Mouse (Mus musculus): ENCODE measurements around the gene Cby1.

The Cby1 gene

GRCm38 (mm10) chr15:79677936-79678335, 18.9 kb downstream of the Cby1 start:
- DNase-seq (ENCODE audit: extremely low spot score, low spot score), result no peak

- DNase-seq (ENCODE audit: extremely low spot score, low spot score), result no peak
Observed at GRCm38 (mm10) chr15:79681973-79682372, 23.0 kb downstream of the Cby1 start.

- no peak for DNase-seq (ENCODE audit: extremely low spot score, low spot score)
Observed at GRCm38 (mm10) chr15:79683146-79683545, 24.1 kb downstream of the Cby1 start.

GRCm38 (mm10) chr15:79683707-79684465, 24.9 kb downstream of the Cby1 start:
- DNase-seq (ENCODE audit: extremely low spot score, low spot score), result no peak

GRCm38 (mm10) chr15:79684616-79685015, 25.6 kb downstream of the Cby1 start:
- DNase-seq (ENCODE audit: extremely low spot score, low spot score), result no peak

GRCm38 (mm10) chr15:79685141-79685641, 26.2 kb downstream of the Cby1 start:
- no peak for DNase-seq (ENCODE audit: extremely low spot score, low spot score)

- no peak for DNase-seq (ENCODE audit: extremely low spot score, low spot score)
Observed at GRCm38 (mm10) chr15:79686046-79686869, 27.3 kb downstream of the Cby1 start.

GRCm38 (mm10) chr15:79687175-79687574, 28.2 kb downstream of the Cby1 start:
- peak; percentile 79 for DNase-seq (ENCODE audit: extremely low spot score, low spot score)

- DNase-seq (ENCODE audit: extremely low spot score, low spot score), result peak; percentile 98
Observed at GRCm38 (mm10) chr15:79687646-79688267, 28.8 kb downstream of the Cby1 start, which contains the start of gene Josd1. Gene Josd1, minus strand, starts transcription at chr15:79687919.

GRCm38 (mm10) chr15:79688268-79688956, 29.4 kb downstream of the Cby1 start:
- DNase-seq (ENCODE audit: extremely low spot score, low spot score), result no peak

- DNase-seq (ENCODE audit: extremely low spot score, low spot score), result no peak
Observed at GRCm38 (mm10) chr15:79689662-79690425, 30.8 kb downstream of the Cby1 start.

GRCm38 (mm10) chr15:79690426-79691022, 31.5 kb downstream of the Cby1 start, which contains the start of gene Gtpbp1:
Gene Gtpbp1, plus strand, starts transcription at chr15:79690845.
- peak; percentile 94 for DNase-seq (ENCODE audit: extremely low spot score, low spot score)

- no peak for DNase-seq (ENCODE audit: extremely low spot score, low spot score)
Observed at GRCm38 (mm10) chr15:79691023-79691508, 32.1 kb downstream of the Cby1 start.

- DNase-seq (ENCODE audit: extremely low spot score, low spot score), result no peak
Observed at GRCm38 (mm10) chr15:79692334-79692733, 33.3 kb downstream of the Cby1 start.

- DNase-seq (ENCODE audit: extremely low spot score, low spot score), result no peak
Observed at GRCm38 (mm10) chr15:79693740-79694139, 34.7 kb downstream of the Cby1 start.

GRCm38 (mm10) chr15:79694512-79694911, 35.5 kb downstream of the Cby1 start:
- no peak for DNase-seq (ENCODE audit: extremely low spot score, low spot score)

GRCm38 (mm10) chr15:79695516-79695915, 36.5 kb downstream of the Cby1 start:
- DNase-seq (ENCODE audit: extremely low spot score, low spot score), result no peak

GRCm38 (mm10) chr15:79696508-79696907, 37.5 kb downstream of the Cby1 start:
- DNase-seq (ENCODE audit: extremely low spot score, low spot score), result no peak

- no peak for DNase-seq (ENCODE audit: extremely low spot score, low spot score)
Observed at GRCm38 (mm10) chr15:79697011-79697410, 38.0 kb downstream of the Cby1 start.

Measured in neural tube, embryonic 10.5 days (tissue).